Mouse (Mus musculus) olfactory bulb, adult 2 months (tissue): Measurements from ENCODE around the gene Kpna3.

Experiments
- CTCF ChIP-seq: fragments of 200-500 bp; IDR thresholded peaks from 2 replicates; pipeline ENCODE4 v1.5.1; 2012; ENCODE audit warnings: low read depth, mild to moderate bottlenecking, low read length, moderate library complexity; ENCODE audit not compliant: insufficient read depth
- POLR2A ChIP-seq: fragments of 200-500 bp; IDR thresholded peaks from 2 replicates; pipeline ENCODE4 v1.6.1; 2012; ENCODE audit warnings: mild to moderate bottlenecking, low read depth, low read length, moderate library complexity; ENCODE audit not compliant: insufficient read depth

GRCm38 (mm10) chr14:61330591-61330990 lies 109.1 kb downstream of the Kpna3 start:
- TF ChIP-seq POLR2A (no peak), CTCF (no peak)
